Mouse (Mus musculus) gastrocnemius, adult 18-20 months (tissue): ENCODE results near the gene Hck. TPM values are rescaled to one million over a fixed set of nuclear protein-coding genes. Genes with fewer than 3 reads are reported as not detected.

Source experiments
- DNase-seq: peaks from one replicate; pipeline ENCODE4 v3.0.0; 2021; ENCODE audit warnings: low spot score
- total RNA-seq, 2 experiments: library from RNA; stranded (reverse); gene quantifications; 2 replicates each; pipeline ENCODE4 v1.2.3; 2021

Gene Hck
- total RNA-seq, 2 experiments from 2014 or later: 0.18 to 0.28 TPM

DNA sequence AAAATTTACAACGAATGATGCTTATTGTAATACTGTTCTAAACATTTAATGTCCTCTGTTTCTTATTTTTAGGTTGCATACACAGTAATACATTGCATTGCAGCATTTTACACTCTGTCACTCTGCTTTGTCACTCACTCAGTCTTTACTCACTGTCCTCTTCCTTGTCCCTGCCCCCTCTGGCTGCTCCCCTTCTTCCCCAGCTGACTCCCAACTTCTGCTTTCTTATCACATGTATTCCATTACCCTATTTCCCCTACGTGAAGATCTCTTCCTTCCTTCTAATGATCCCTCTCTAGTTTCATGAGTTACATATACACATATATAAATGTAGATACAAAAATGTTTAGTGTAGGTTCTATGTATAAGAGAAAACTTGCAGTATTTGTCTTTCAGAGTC lies 90.8 kb downstream of the Hck start:
- no peak for DNase-seq

Other genes with a start within 250 kb of the Hck start
- gene Mylk2, start 197.1 kb upstream of the Hck start, total RNA-seq: 100 to 1,000 TPM; 671 to 798 TPM
- gene Foxs1, start 175.3 kb upstream of the Hck start, total RNA-seq: 1 to 10 TPM in 1 of 2 experiments, under 1 TPM in 1; 0.75 to 1.8 TPM
- gene Dusp15, start 156.8 kb upstream of the Hck start, total RNA-seq: under 1 TPM; 0.26 to 0.34 TPM
- not detected for gene Ttll9, start 146.0 kb upstream of the Hck start, total RNA-seq
- 10 to 100 TPM; 72.1 to 77.5 TPM for gene Pdrg1, start 93.0 kb upstream of the Hck start, total RNA-seq
- gene Xkr7, start 76.6 kb upstream of the Hck start, total RNA-seq: not detected
- gene Ccm2l, start 42.5 kb upstream of the Hck start, total RNA-seq: 1 to 10 TPM; 3.3 to 4.1 TPM
- gene Tm9sf4, start 52.8 kb downstream of the Hck start, total RNA-seq: 10 to 100 TPM; 27.0 to 30.3 TPM
- under 1 TPM; 0.32 to 0.52 TPM for gene Tspyl3, start 117.0 kb downstream of the Hck start, total RNA-seq
- gene Plagl2, start 133.0 kb downstream of the Hck start, total RNA-seq: 1 to 10 TPM; 2.6 to 3.1 TPM
- 1 to 10 TPM; 7.3 to 9.5 TPM for gene Pofut1, start 133.1 kb downstream of the Hck start, total RNA-seq
- gene Kif3b, start 182.9 kb downstream of the Hck start, total RNA-seq: 1 to 10 TPM; 3.0 to 3.8 TPM
- 1 to 10 TPM; 8.4 to 9.2 TPM for gene Asxl1, start 237.4 kb downstream of the Hck start, total RNA-seq